Mouse (Mus musculus) midbrain, embryonic 16.5 days (tissue): ENCODE results near the gene Sox18. TPM values are rescaled to one million over a fixed set of nuclear protein-coding genes. Genes with fewer than 3 reads are reported as not detected.
A peak's percentile ranks its signal among the peaks of the same experiment; 100 is the strongest.

ENCODE experiments used
- ATAC-seq: fragments of 200-750 bp; cut with Nextera tagmentation; 2 replicates; pipeline ENCODE4 v1.8.0; 2017; ENCODE audit warnings: moderate TSS enrichment
- H3K27ac ChIP-seq: fragments of 300-500 bp; sonication (generic); 2 replicates; pipeline ENCODE4 v1.5.1; 2014; ENCODE audit warnings: mild to moderate bottlenecking, low read length, mixed read lengths
- H3K27me3 ChIP-seq: fragments of 300-500 bp; sonication (generic); 2 replicates; pipeline ENCODE4 v1.6.1; 2014; ENCODE audit warnings: low read depth, low read length, mixed read lengths; ENCODE audit not compliant: control insufficient read depth, insufficient read depth
- H3K36me3 ChIP-seq: fragments of 300-500 bp; sonication (generic); 2 replicates; pipeline ENCODE4 v1.6.1; 2014; ENCODE audit warnings: mild to moderate bottlenecking, low read length, moderate library complexity, mixed read lengths; ENCODE audit not compliant: control insufficient read depth, insufficient read depth
- H3K4me1 ChIP-seq: fragments of 300-500 bp; sonication (generic); 2 replicates; pipeline ENCODE4 v1.6.1; 2014; ENCODE audit warnings: mild to moderate bottlenecking, low read length, mixed read lengths; ENCODE audit not compliant: control insufficient read depth, insufficient read depth
- H3K4me2 ChIP-seq: fragments of 300-500 bp; sonication (generic); 2 replicates; pipeline ENCODE4 v1.6.1; 2014; ENCODE audit warnings: mild to moderate bottlenecking, low read length, mixed read lengths
- H3K4me3 ChIP-seq: fragments of 300-500 bp; sonication (generic); 2 replicates; pipeline ENCODE4 v1.5.1; 2014; ENCODE audit warnings: low read depth, mild to moderate bottlenecking, low read length, moderate library complexity, mixed read lengths
- H3K9ac ChIP-seq: fragments of 300-500 bp; sonication (generic); 2 replicates; pipeline ENCODE4 v1.6.1; 2014; ENCODE audit warnings: low read depth, low read length, mixed read lengths
- H3K9me3 ChIP-seq: fragments of 300-500 bp; sonication (generic); replicated peaks from 2 replicates; pipeline ENCODE4 v1.6.1; 2014; ENCODE audit warnings: mild to moderate bottlenecking, low read length, mixed read lengths; ENCODE audit not compliant: control insufficient read depth, poor library complexity, severe bottlenecking
- WGBS: fragments of 180-500 bp; shearing (Covaris S2); extraction: QIAGEN DNeasy Blood & Tissue Kit; methylation state at CpG from one replicate; pipeline ENCODE4 v1.1.7; 2014; 5-methylcytosine and 5-hydroxymethylcytosine counted together
- polyA plus RNA-seq: library from polyadenylated mRNA; unstranded; fragments of >200 nt; fragmentation: Nextera tagmentation; extraction: Ambion mirVana; gene quantifications from 2 replicates; pipeline ENCODE4 v1.2.1, GENCODE M21; 2015

Gene Sox18
- 14.6 and 15.7 TPM in 2 replicates for polyA plus RNA-seq

GRCm38 (mm10) chr2:181671326-181671725, at the start of gene Sox18:
Gene Sox18 (minus strand): TSS chr2:181671640.
- no peak within 1 kb of the TSS for H3K27ac ChIP-seq
- ATAC-seq: no peak
- peaks cover 61% of the 10 kb centered on the region for H3K27me3 ChIP-seq
- WGBS: under 1% methylated on average over 34 of the region's 43 CpGs
- H3K9me3 ChIP-seq: no peaks in the 10 kb centered on the region
- H3K36me3 ChIP-seq: no peaks in the 10 kb centered on the region
- peak within 1 kb of the TSS; percentile 42 for H3K4me3 ChIP-seq
- H3K9ac ChIP-seq: peak within 1 kb of the TSS; percentile 54
- H3K4me2 ChIP-seq: peak within 1 kb of the TSS; percentile 59
- H3K4me1 ChIP-seq: peaks cover 19% of the 10 kb centered on the region; the same call in 1 of the 2 replicates

GRCm38 (mm10) chr2:181721200-181721599, 49.8 kb upstream of the Sox18 start:
- Histone ChIP-seq H3K27ac (no peak overlapping the region), H3K4me2 (no peak overlapping the region), H3K9ac (no peak overlapping the region), H3K36me3 (peaks cover 12% of the 10 kb centered on the region), H3K9me3 (no peaks in the 10 kb centered on the region), H3K4me3 (no peak overlapping the region), H3K27me3 (no peaks in the 10 kb centered on the region), H3K4me1 (peaks cover 17% of the 10 kb centered on the region)
- ATAC-seq: no peak

GRCm38 (mm10) chr2:181720061-181720460, 48.6 kb upstream of the Sox18 start:
- 31% methylated on average over 3 of the region's 3 CpGs for WGBS
- ATAC-seq: no peak
- no peak overlapping the region for H3K27ac ChIP-seq
- no peaks in the 10 kb centered on the region for H3K9me3 ChIP-seq
- no peak overlapping the region for H3K4me2 ChIP-seq
- peaks cover 12% of the 10 kb centered on the region for H3K36me3 ChIP-seq
- H3K4me1 ChIP-seq: peaks cover 21% of the 10 kb centered on the region
- H3K27me3 ChIP-seq: no peaks in the 10 kb centered on the region
- no peak overlapping the region for H3K4me3 ChIP-seq
- H3K9ac ChIP-seq: no peak overlapping the region

GRCm38 (mm10) chr2:181716991-181717390, 45.6 kb upstream of the Sox18 start:
- ATAC-seq: no peak
- Histone ChIP-seq H3K27me3 (no peaks in the 10 kb centered on the region), H3K9ac (peak overlapping the region; percentile 1; the same call in 1 of the 2 replicates), H3K9me3 (no peaks in the 10 kb centered on the region), H3K36me3 (peaks cover 12% of the 10 kb centered on the region), H3K4me1 (peaks cover 38% of the 10 kb centered on the region), H3K27ac (no peak overlapping the region), H3K4me3 (peak overlapping the region; percentile 68), H3K4me2 (peak overlapping the region; percentile 85)
- WGBS: 57% methylated on average over 3 of the region's 3 CpGs

- 44% methylated on average over 3 of the region's 3 CpGs for WGBS
- Histone ChIP-seq H3K27ac (peak overlapping the region; percentile 92), H3K27me3 (no peaks in the 10 kb centered on the region), H3K4me1 (peaks cover 38% of the 10 kb centered on the region), H3K9me3 (no peaks in the 10 kb centered on the region), H3K4me2 (peak overlapping the region; percentile 85), H3K4me3 (peak overlapping the region; percentile 68), H3K36me3 (peaks cover 12% of the 10 kb centered on the region), H3K9ac (peak overlapping the region; percentile 84)
- ATAC-seq: peak; percentile 26; the same call in 1 of the 2 replicates
Measured at GRCm38 (mm10) chr2:181715382-181715781, 43.9 kb upstream of the Sox18 start.

DNA sequence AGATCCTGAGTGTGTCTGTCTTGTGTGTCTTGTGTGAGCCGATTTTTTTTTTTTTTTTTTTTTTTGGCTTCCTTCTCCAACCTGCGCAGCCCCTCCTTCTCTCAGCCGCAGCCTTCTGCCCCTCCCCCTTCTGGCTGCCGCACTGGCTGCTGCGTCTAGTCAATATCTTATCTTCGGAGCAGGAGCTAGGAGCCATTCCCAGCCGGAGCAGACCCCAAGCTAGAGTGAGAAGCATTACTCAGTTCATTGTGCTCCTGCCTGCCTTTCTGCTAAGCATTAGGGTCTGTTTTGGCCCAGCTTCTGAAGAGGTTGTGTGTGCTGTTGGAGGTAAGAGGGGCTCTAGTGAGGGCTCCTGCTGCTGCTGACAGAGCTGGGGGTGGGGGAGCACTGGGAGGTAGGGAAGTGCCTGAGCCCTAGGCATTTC, 43.5 kb upstream of the Sox18 start, which contains the start of gene Oprl1:
Gene Oprl1, plus strand, starts transcription at position 114 of the 424 bp plus-strand sequence.
- peak; percentile 78 for ATAC-seq
- Histone ChIP-seq H3K4me1 (peaks cover 38% of the 10 kb centered on the region), H3K27ac (peak within 1 kb of the TSS; percentile 92), H3K27me3 (no peaks in the 10 kb centered on the region), H3K9ac (peak within 1 kb of the TSS; percentile 84), H3K9me3 (no peaks in the 10 kb centered on the region), H3K4me2 (peak within 1 kb of the TSS; percentile 85), H3K4me3 (peak within 1 kb of the TSS; percentile 68), H3K36me3 (peaks cover 12% of the 10 kb centered on the region)
- WGBS: 0% methylated on average over 7 of the region's 7 CpGs

DNA sequence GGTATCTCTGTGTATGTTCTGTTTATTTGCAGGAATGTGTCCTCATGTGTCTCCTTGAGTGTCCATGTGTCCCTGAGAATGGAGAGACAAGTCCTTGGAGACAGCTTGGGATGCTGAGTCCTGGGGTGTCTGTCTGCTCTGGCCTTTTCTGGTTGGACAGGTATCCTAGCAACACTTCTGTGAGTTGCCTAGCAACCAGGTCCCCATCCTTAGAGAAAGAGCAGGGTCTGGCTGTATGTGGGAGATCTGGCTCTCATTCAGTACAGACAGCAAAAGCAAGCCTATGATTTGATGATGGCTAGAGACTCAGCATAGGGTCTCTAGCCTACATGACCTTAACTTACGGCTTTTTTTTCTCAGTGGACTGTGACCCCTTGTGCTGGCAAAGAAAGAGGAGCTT, 42.3 kb upstream of the Sox18 start:
- H3K27ac ChIP-seq: peak overlapping the region; percentile 92
- H3K9me3 ChIP-seq: no peaks in the 10 kb centered on the region
- peaks cover 38% of the 10 kb centered on the region for H3K4me1 ChIP-seq
- peak; percentile 93 for ATAC-seq
- H3K4me2 ChIP-seq: peak overlapping the region; percentile 85
- WGBS: 28% methylated on average over 1 of the region's 1 CpGs
- peaks cover 3% of the 10 kb centered on the region; the same call in 1 of the 2 replicates for H3K36me3 ChIP-seq
- H3K9ac ChIP-seq: peak overlapping the region; percentile 45
- H3K4me3 ChIP-seq: peak overlapping the region; percentile 6; the same call in 1 of the 2 replicates
- no peaks in the 10 kb centered on the region for H3K27me3 ChIP-seq

- Histone ChIP-seq H3K4me2 (no peak overlapping the region), H3K4me1 (no peaks in the 10 kb centered on the region), H3K27me3 (no peaks in the 10 kb centered on the region), H3K4me3 (no peak overlapping the region), H3K27ac (no peak overlapping the region), H3K9me3 (no peaks in the 10 kb centered on the region), H3K9ac (no peak overlapping the region), H3K36me3 (no peaks in the 10 kb centered on the region)
- no peak for ATAC-seq
- 39% methylated on average over 4 of the region's 4 CpGs for WGBS
Measured at GRCm38 (mm10) chr2:181706668-181707067, 35.2 kb upstream of the Sox18 start.

DNA sequence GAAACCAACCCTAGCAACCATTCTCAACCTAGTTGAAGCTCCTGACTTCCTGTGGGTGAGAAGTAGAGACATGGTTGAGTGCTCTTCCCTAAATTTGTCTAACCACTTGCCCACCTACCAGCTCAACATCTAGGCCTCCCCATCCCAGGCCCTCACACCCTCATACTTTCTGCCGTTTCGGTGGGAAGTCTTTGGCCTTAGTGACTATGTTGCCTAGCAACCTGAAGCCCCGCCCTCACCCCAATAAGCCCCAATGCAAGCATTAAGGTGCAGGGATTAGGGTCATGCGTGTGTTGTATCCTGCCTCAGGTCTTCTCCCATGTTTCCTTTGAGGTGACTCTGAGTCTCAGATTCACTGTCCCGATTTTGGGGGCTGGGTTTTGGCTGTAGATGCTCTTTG, 26.8 kb upstream of the Sox18 start, which contains the start of gene Lkaaear1:
Gene Lkaaear1, minus strand, starts transcription at position 202 of the 400 bp plus-strand sequence.
- H3K4me2 ChIP-seq: no peak within 1 kb of the TSS

More for the DNA sequence above, 26.8 kb upstream of the Sox18 start, which contains the start of gene Lkaaear1:
- Histone ChIP-seq H3K9ac (no peak within 1 kb of the TSS), H3K4me1 (peaks cover 5% of the 10 kb centered on the region), H3K36me3 (no peaks in the 10 kb centered on the region), H3K27ac (no peak within 1 kb of the TSS), H3K9me3 (no peaks in the 10 kb centered on the region), H3K27me3 (no peaks in the 10 kb centered on the region), H3K4me3 (no peak within 1 kb of the TSS)
- ATAC-seq: no peak
- WGBS: 43% methylated on average over 5 of the region's 5 CpGs
